8 mouse cellular contexts compared by ENCODE assay signal in the genomic region with DNA sequence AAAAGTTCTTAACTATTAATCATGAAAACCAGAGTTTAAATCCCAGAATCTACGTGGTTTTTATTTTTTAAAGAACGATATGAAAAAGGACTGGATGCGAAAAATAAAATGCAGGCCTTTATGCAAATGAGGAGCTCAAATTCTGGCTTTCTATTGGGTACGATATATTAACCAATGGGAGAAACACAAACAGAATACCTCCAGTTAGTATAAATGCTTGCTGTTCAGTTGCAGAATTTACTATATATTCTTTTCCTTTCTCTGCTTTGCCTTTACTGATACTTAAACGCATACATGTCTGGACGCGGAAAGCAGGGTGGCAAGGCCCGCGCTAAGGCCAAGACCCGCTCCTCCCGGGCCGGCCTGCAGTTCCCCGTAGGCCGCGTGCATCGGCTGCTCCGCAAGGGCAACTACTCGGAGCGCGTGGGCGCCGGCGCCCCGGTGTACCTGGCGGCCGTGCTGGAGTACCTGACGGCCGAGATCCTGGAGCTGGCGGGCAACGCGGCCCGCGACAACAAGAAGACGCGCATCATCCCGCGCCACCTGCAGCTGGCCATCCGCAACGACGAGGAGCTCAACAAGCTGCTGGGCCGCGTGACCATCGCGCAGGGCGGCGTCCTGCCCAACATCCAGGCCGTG. TPM values are rescaled to one million over a fixed set of nuclear protein-coding genes. Genes with fewer than 3 reads are reported as not detected.
DNase-seq lines count a peak whose midpoint lies in the region; ATAC-seq and TF ChIP-seq lines count a peak whose summit lies in the region.
"Not testable (repeated sequence)": the region's sequence is repeated elsewhere in the genome, so short reads cannot be mapped to it uniquely, and the experiment has no call there.

Hist1h2ab (plus strand) TSS at position 288 of the 639 bp plus-strand sequence.

- H3K9me3 ChIP-seq in embryonic facial prominence, embryonic 11.5 days (replicated peaks; ENCODE audit: control insufficient read depth, low read length); intestine, postnatal 0 days (ENCODE audit: control insufficient read depth); limb, embryonic 11.5 days (ENCODE audit: control insufficient read depth, low read length): not testable (repeated sequence)

- H3K36me3 ChIP-seq in embryonic facial prominence, embryonic 11.5 days (replicated peaks; ENCODE audit: control insufficient read depth, insufficient read depth, low read depth, low read length); intestine, postnatal 0 days (ENCODE audit: control insufficient read depth, insufficient read depth); limb, embryonic 11.5 days (ENCODE audit: control insufficient read depth, insufficient read depth, low read length); small intestine, adult 2 months (ENCODE audit: control insufficient read depth, insufficient read depth, low read length): not testable (repeated sequence)

- peak; percentile 32 for ATAC-seq in embryonic facial prominence, embryonic 11.5 days (replicated peaks; ENCODE audit: insufficient number of reproducible peaks, low FRiP score, low TSS enrichment, low read depth)
- peak; percentile 50; the same call in 1 of the 2 replicates for ATAC-seq in intestine, postnatal 0 days
- ATAC-seq in limb, embryonic 11.5 days (ENCODE audit: insufficient number of reproducible peaks, low FRiP score, low TSS enrichment, low read depth), result peak; percentile 50; the same call in 1 of the 2 replicates

- TF ChIP-seq CTCF in intestine, postnatal 0 days (IDR thresholded peaks at IDR 0.05; ENCODE audit: low read depth), result peak; percentile 38; the same call in 1 of the 2 replicates
- TF ChIP-seq CTCF in small intestine, adult 2 months (IDR thresholded peaks at IDR 0.05; ENCODE audit: extremely low read depth, insufficient read length, insufficient replicate concordance, low read depth, low read length), result not testable (repeated sequence)

- not testable (repeated sequence) for H3K27me3 ChIP-seq in embryonic facial prominence, embryonic 11.5 days (ENCODE audit: control insufficient read depth, insufficient read depth, low read length); intestine, postnatal 0 days (replicated peaks; ENCODE audit: control insufficient read depth, insufficient read depth, low read length); limb, embryonic 11.5 days (ENCODE audit: control insufficient read depth, insufficient read depth, low read length); small intestine, adult 2 months (ENCODE audit: control insufficient read depth, insufficient read depth, low read length)

- H3K27ac ChIP-seq in embryonic facial prominence, embryonic 11.5 days (replicated peaks; ENCODE audit: low read depth, low read length), result peak within 1 kb of the TSS; percentile 97
- peak within 1 kb of the TSS; percentile 77 for H3K27ac ChIP-seq in intestine, postnatal 0 days (ENCODE audit: low read depth, low read length)
- H3K27ac ChIP-seq in limb, embryonic 11.5 days (replicated peaks; ENCODE audit: low read depth, low read length), result peak within 1 kb of the TSS; percentile 96
- H3K27ac ChIP-seq in small intestine, adult 2 months (ENCODE audit: insufficient read depth, low read depth, low read length), result peak within 1 kb of the TSS; percentile 97

- peak within 1 kb of the TSS; percentile 69 for H3K9ac ChIP-seq in embryonic facial prominence, embryonic 11.5 days (replicated peaks; ENCODE audit: low read length)
- not testable (repeated sequence) for H3K9ac ChIP-seq in intestine, postnatal 0 days (ENCODE audit: low read depth, low read length)
- peak within 1 kb of the TSS; percentile 68 for H3K9ac ChIP-seq in limb, embryonic 11.5 days (ENCODE audit: low read length)

- peak within 1 kb of the TSS; percentile 56 for H3K4me2 ChIP-seq in embryonic facial prominence, embryonic 11.5 days (ENCODE audit: low read depth, low read length)
- H3K4me2 ChIP-seq in intestine, postnatal 0 days (replicated peaks; ENCODE audit: low read depth), result peak within 1 kb of the TSS; percentile 72
- peak within 1 kb of the TSS; percentile 57 for H3K4me2 ChIP-seq in limb, embryonic 11.5 days (ENCODE audit: low read depth, severe bottlenecking)

- 1% methylated on average over 22 of the region's 47 CpGs for WGBS in embryonic facial prominence, embryonic 11.5 days
- WGBS in intestine, postnatal 0 days, result under 1% methylated on average over 24 of the region's 47 CpGs
- WGBS in limb, embryonic 11.5 days, result 3% methylated on average over 26 of the region's 47 CpGs
- WGBS in small intestine, adult 2 months, result 1% methylated on average over 35 of the region's 47 CpGs

- peak; percentile 32; the same call in 1 of the 2 replicates for TF ChIP-seq POLR2A in small intestine, adult 2 months (IDR thresholded peaks at IDR 0.05; ENCODE audit: low read depth, low read length)

- peak; percentile 81 for DNase-seq in 3T3-L1 (ENCODE audit: low read depth, low spot score)
- DNase-seq in adrenal gland, postnatal 14 days, result peak; percentile 49
- DNase-seq in embryonic facial prominence, embryonic 11.5 days (ENCODE audit: low spot score), result peak; percentile 89
- DNase-seq in heart, adult 8-10 months (ENCODE audit: low spot score), result peak; percentile 73
- DNase-seq in limb, embryonic 11.5 days (ENCODE audit: low spot score), result peak; percentile 84
- DNase-seq in mesoderm, embryonic 11.5 days (ENCODE audit: low read depth, low spot score), result peak; percentile 74

- H3K4me3 ChIP-seq in embryonic facial prominence, embryonic 11.5 days (ENCODE audit: low read depth, low read length), result peak within 1 kb of the TSS; percentile 37
- peak within 1 kb of the TSS; percentile 32 for H3K4me3 ChIP-seq in intestine, postnatal 0 days (ENCODE audit: low read depth, low read length)
- H3K4me3 ChIP-seq in limb, embryonic 11.5 days (ENCODE audit: low read depth, low read length), result peak within 1 kb of the TSS; percentile 38
- peak within 1 kb of the TSS; percentile 61 for H3K4me3 ChIP-seq in small intestine, adult 2 months (ENCODE audit: low read depth, low read length)

- H3K4me1 ChIP-seq in embryonic facial prominence, embryonic 11.5 days (ENCODE audit: control insufficient read depth, insufficient read depth, low read length); intestine, postnatal 0 days (replicated peaks; ENCODE audit: control insufficient read depth, insufficient read depth, low read length); limb, embryonic 11.5 days (ENCODE audit: control insufficient read depth, insufficient read depth, low read length); small intestine, adult 2 months (ENCODE audit: control insufficient read depth, insufficient read depth, insufficient read length, low read length): not testable (repeated sequence)

RNA-seq across cellular contexts. Expression of gene Hist1h2ab, which starts in this region (rescaled TPM):
- 157 and 198 TPM in 2 replicates for total RNA-seq in adrenal gland, postnatal 14 days (2021)
- 48.1 and 54.7 TPM in 2 replicates for polyA plus RNA-seq in embryonic facial prominence, embryonic 11.5 days (2014; fragmentation: Nextera tagmentation; extraction: Ambion mirVana)
- total RNA-seq in heart, adult 8-10 months (2022), result 1 to 10 TPM in 3 of 4 experiments, not detected in 1; 2.4 to 8.4 (median 4.0) TPM
- polyA plus RNA-seq in intestine, postnatal 0 days (2015; fragmentation: Nextera tagmentation; extraction: Ambion mirVana), result 11.7 and 12.1 TPM in 2 replicates
- polyA plus RNA-seq in limb, embryonic 11.5 days (2014; fragmentation: Nextera tagmentation; extraction: Ambion mirVana), result 63.8 and 65.5 TPM in 2 replicates
- 32.5 and 55.3 TPM in 2 replicates for polyA plus RNA-seq in small intestine, adult 2 months (2012; rRNA removed)

Comparison
In these comparisons a context has a peak if more than half of its experiments do, and no peak if none do; other contexts are left out.
1. Peak in every context shown above with its lines: DNase-seq, ATAC-seq, H3K4me3 ChIP-seq and H3K27ac ChIP-seq.
2. RNA of gene Hist1h2ab (total RNA-seq): 157 to 198 TPM in adrenal gland, postnatal 14 days; 2.4 to 8.4 TPM in heart, adult 8-10 months; every median in the first group is over 10 times any median in the second.